Mouse (Mus musculus): ENCODE results near the gene Rerg. TPM values are rescaled to one million over a fixed set of nuclear protein-coding genes. Genes with fewer than 3 reads are reported as not detected.

The Rerg gene
- polyA plus RNA-seq, 1 experiment from 2014 or later: 2.4 TPM

DNA sequence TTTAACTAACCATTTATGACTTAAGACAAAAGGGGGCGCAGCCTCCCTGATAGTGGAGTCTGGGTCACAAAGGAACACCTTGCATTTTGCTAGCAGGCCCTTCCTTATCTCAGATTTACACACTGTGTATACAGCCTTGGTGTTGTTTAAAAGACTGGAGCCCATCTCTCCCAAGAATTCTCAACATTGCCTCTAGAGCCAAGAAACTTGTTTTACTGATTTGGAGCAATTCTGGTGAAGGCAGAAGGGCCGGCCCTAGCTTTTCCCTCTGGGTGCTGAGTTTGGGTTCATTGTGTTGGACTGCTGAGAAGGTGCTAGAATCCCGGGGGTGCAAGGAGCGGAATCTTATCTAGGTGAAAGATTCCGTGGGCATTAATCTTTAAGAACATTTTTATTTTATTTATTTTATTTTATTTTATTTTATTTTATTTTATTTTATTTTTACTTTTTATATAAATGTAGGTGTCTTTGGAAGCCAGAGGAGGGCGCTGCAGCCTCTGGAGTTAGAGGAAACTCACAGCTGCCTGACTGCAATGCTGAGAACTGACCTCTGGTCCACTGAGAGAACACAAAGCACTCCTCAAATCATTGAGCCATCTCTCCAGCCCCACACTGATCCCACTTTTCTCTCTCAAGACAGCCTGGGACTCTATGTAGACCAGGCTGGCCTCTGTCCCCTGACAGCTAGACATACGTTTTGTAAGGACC lies 26.3 kb downstream of the Rerg start:
- no peaks in the 10 kb centered on the region for H3K36me3 ChIP-seq
- no peak overlapping the region for H3K27ac ChIP-seq
- 87% methylated on average over 7 of the region's 7 CpGs for WGBS
- no peaks in the 10 kb centered on the region for H3K4me1 ChIP-seq
- H3K4me2 ChIP-seq (replicated peaks): no peak overlapping the region
- H3K27me3 ChIP-seq (replicated peaks): no peaks in the 10 kb centered on the region
- H3K9me3 ChIP-seq: peaks cover 4% of the 10 kb centered on the region; the same call in 1 of the 2 replicates
- no peak for ATAC-seq (ENCODE audit: low FRiP score, low read depth)
- H3K9ac ChIP-seq: no peak overlapping the region
- no peak overlapping the region for H3K4me3 ChIP-seq

DNA sequence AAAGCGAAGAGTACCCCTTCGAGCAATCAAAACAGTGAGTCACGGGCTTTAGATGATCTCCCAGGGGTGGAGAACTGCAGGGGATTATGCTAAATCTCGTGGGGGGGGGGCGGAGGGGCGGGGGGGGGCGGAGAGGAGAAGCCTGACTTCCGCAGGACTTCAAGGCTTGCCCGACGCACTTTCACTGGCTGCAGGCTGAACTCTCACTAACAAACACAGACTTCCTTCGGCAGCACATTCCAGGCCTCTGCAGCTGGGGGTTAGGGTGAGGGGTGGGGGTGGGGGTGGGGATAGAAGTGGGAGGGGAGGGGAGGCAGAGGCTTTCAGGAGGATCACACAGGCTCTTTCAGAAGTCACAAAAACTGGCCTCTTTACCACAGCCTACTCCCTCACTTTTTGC lies 27.5 kb downstream of the Rerg start:
- ATAC-seq (ENCODE audit: low FRiP score, low read depth): peak; percentile 71
- Histone ChIP-seq H3K9me3 (peaks cover 4% of the 10 kb centered on the region; the same call in 1 of the 2 replicates), H3K4me1 (no peaks in the 10 kb centered on the region), H3K27ac (no peak overlapping the region), H3K9ac (no peak overlapping the region), H3K27me3 (replicated peaks) (no peaks in the 10 kb centered on the region), H3K4me2 (replicated peaks) (peak overlapping the region; percentile 50), H3K4me3 (no peak overlapping the region), H3K36me3 (no peaks in the 10 kb centered on the region)
- 0% methylated on average over 9 of the region's 11 CpGs for WGBS

DNA sequence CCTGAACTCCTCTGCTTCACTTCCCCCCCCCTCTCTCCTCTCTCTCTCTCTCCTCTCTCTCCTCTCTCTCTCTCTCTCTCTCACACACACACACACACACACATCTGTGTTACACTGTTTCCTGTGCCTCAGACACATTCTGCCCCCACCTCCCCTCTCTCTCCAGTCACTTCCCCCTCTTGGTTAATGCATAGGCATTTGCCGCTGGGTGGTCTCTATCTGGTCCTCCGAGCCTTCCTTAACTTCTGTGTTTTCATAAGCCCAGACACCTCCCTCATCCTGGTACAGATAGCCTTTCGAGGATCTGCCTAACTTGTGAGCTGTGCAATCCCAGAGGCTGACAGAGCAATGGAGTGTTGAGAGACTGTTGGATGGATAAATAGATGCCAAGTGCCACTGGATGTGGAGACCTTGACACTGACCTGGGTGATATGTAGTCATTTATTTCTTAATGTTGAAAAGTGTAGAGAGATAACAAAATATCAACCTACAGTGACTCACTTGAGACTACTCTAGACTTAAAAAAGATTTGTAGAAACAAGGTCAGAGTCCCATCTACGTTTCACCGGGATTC lies 29.0 kb downstream of the Rerg start:
- no peaks in the 10 kb centered on the region for H3K9me3 ChIP-seq
- no peaks in the 10 kb centered on the region for H3K4me1 ChIP-seq
- no peaks in the 10 kb centered on the region for H3K36me3 ChIP-seq
- no peak overlapping the region for H3K4me2 ChIP-seq (replicated peaks)
- H3K27me3 ChIP-seq (replicated peaks): no peaks in the 10 kb centered on the region
- WGBS: 69% methylated on average over 5 of the region's 5 CpGs
- ATAC-seq (ENCODE audit: low FRiP score, low read depth): no peak
- H3K4me3 ChIP-seq: no peak overlapping the region
- no peak overlapping the region for H3K27ac ChIP-seq
- H3K9ac ChIP-seq: no peak overlapping the region

DNA sequence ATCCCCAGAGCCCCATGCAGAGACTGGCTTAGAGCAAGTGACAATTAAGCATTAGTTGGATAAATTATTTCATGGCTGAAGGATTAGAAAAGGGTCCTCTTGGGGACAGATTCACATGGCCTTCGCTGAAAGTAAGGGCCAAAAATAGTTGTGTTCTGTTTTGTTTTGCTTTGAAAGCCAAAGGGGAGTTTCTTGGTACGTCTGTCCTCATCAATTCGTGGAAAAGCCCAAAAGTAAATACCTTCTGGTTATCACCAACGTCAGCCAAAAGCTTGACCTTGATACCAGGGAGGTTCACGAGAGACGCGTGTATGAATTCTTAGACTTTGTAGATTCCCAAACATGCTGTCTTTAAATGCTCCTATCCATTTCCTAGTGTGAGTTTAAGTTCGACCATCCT lies 31.5 kb downstream of the Rerg start:
- Histone ChIP-seq H3K27me3 (replicated peaks) (no peaks in the 10 kb centered on the region), H3K4me3 (no peak overlapping the region), H3K4me2 (replicated peaks) (no peak overlapping the region), H3K4me1 (peaks cover 14% of the 10 kb centered on the region), H3K9ac (no peak overlapping the region), H3K9me3 (no peaks in the 10 kb centered on the region), H3K27ac (no peak overlapping the region), H3K36me3 (no peaks in the 10 kb centered on the region)
- ATAC-seq (ENCODE audit: low FRiP score, low read depth): no peak
- 80% methylated on average over 8 of the region's 8 CpGs for WGBS

DNA sequence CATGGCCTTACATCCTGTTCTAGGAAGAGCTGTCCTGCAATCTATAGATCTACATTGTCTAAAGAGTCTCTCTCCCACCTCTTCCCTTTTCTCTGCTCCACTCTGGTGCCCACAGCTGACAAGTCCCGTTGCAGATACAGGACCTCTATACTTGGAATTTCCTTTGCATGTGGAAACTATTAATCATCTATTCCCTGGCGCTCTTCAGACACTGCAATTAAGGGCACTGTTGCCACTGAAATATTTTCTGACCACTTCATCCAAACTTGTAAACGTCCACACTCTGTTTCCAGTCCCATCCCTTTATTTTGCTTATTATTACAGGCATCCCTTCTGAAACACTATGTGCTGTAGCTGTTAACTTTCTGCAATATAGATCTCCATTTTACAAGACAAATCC lies 31.9 kb downstream of the Rerg start:
- H3K36me3 ChIP-seq: no peaks in the 10 kb centered on the region
- peaks cover 14% of the 10 kb centered on the region for H3K4me1 ChIP-seq
- no peak overlapping the region for H3K27ac ChIP-seq
- no peak for ATAC-seq (ENCODE audit: low FRiP score, low read depth)
- no peaks in the 10 kb centered on the region for H3K9me3 ChIP-seq
- no peak overlapping the region for H3K4me2 ChIP-seq (replicated peaks)
- 55% methylated on average over 3 of the region's 3 CpGs for WGBS
- H3K4me3 ChIP-seq: no peak overlapping the region
- no peaks in the 10 kb centered on the region for H3K27me3 ChIP-seq (replicated peaks)
- no peak overlapping the region for H3K9ac ChIP-seq

DNA sequence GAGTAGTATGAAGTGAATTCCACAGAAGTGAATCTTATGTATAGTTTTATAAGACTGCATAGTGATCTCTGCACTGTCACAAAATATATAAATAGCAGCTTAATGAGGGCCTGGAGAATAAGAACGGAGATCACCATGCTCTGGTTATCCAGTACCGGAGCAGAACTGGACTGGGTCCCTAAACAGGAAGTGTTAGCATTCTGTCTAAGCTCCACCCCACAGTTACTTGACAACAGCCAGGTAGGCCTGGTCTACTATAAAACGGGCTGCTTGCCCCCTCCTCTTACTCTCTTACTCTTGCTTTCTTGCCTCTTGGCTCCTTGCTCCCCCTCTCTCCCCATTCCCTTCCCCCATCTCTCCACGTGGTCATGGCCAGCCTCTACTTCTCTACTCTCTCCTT lies 33.9 kb downstream of the Rerg start:
- no peak overlapping the region for H3K9ac ChIP-seq
- H3K36me3 ChIP-seq: no peaks in the 10 kb centered on the region
- H3K9me3 ChIP-seq: no peaks in the 10 kb centered on the region
- no peak overlapping the region for H3K4me2 ChIP-seq (replicated peaks)
- no peaks in the 10 kb centered on the region for H3K27me3 ChIP-seq (replicated peaks)
- ATAC-seq (ENCODE audit: low FRiP score, low read depth): no peak
- H3K4me1 ChIP-seq: peaks cover 14% of the 10 kb centered on the region
- no peak overlapping the region for H3K27ac ChIP-seq
- WGBS: 81% methylated on average over 4 of the region's 4 CpGs
- H3K4me3 ChIP-seq: no peak overlapping the region

DNA sequence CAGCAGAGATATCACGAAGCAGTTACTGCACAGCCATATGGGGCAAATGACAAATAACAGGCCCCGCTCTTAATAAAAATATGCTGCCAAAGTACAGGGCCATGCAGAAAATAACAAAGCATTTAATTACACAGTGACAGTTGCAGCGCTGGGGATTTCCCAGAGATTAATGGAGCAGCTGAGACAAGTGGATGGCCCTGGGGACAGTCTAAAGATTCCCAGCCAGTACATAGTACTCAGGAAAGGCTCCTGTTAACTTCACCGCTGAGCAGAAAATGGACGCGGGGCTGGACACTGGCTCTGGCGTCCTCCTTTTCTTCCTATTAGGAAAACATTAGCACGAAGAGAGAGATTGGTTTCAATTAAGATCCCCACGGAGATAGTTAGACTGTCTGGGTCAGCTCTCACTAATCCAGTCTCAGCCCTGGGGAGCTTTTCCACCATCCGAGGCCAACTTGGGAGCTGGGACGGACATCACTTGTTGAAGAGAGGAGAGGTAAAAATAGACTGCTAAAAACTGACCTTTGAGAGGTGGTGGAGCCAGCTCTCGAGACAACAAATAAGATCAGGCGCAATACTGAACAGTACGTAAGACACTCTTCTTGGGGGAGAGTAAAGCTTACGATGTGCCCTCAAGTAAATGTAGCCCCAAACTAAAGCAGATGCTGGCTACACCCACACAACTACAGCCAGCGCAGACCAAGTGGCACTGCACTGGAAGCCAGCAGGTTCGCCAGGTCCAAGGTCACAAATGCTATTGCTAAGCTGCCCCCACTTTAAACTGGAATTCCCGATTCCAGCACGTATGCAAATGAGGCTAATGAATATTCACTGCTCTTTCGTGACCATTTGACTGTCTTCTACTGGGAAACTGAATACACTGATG lies 34.5 kb downstream of the Rerg start:
- Histone ChIP-seq H3K9me3 (no peaks in the 10 kb centered on the region), H3K4me1 (peaks cover 14% of the 10 kb centered on the region), H3K27ac (no peak overlapping the region), H3K4me3 (no peak overlapping the region), H3K9ac (no peak overlapping the region), H3K36me3 (no peaks in the 10 kb centered on the region), H3K4me2 (replicated peaks) (0 out of 2 replicates have a peak overlapping the region, but pooled peaks have one; percentile 8), H3K27me3 (replicated peaks) (no peaks in the 10 kb centered on the region)
- peak; percentile 75 for ATAC-seq (ENCODE audit: low FRiP score, low read depth)
- WGBS: 48% methylated on average over 20 of the region's 20 CpGs

DNA sequence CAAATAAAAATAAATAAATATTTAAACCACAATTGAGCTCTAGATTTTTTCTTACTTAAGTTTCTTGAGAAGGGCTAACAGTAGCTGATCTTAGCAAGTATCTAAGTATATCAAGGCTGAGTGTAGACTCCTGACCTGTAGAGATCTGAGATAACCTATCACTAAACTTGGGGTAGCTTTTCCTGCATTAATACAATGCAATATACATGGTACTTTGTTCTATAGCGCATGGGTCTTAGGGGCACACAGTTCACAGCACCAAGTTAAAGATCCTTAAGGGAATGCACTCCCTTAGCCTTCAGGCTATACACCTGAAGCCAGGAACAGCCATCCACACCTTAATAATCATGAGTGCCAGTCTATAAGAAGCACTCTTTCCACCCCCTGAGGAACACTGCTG lies 38.5 kb downstream of the Rerg start:
- no peak overlapping the region for H3K9ac ChIP-seq
- no peak overlapping the region for H3K27ac ChIP-seq
- ATAC-seq (ENCODE audit: low FRiP score, low read depth): no peak
- H3K4me2 ChIP-seq (replicated peaks): no peak overlapping the region
- peaks cover 14% of the 10 kb centered on the region for H3K4me1 ChIP-seq
- no peak overlapping the region for H3K4me3 ChIP-seq
- H3K9me3 ChIP-seq: no peaks in the 10 kb centered on the region
- H3K27me3 ChIP-seq (replicated peaks): no peaks in the 10 kb centered on the region
- WGBS: 90% methylated on average over 1 of the region's 1 CpGs
- no peaks in the 10 kb centered on the region for H3K36me3 ChIP-seq

DNA sequence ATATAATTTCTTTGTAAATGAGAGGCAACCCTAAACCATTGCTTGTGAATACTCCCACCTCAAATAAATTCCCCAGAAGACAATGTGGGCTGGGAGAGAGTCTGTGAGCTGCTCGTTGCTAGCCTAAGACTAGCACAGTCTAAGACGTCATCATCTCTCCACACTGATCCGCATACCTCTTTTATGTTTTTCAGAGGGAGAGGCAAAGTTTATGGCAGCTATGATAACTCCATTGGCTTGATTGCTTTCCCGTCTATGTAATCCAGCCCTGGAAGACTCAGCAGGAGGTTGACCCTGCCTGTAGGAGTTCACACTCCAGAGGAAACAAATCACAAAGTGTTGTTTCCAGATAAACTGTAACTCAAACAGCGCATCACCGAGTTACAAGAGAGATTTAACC lies 38.9 kb downstream of the Rerg start:
- ATAC-seq (ENCODE audit: low FRiP score, low read depth): no peak
- Histone ChIP-seq H3K4me3 (no peak overlapping the region), H3K4me1 (peaks cover 16% of the 10 kb centered on the region), H3K36me3 (no peaks in the 10 kb centered on the region), H3K27me3 (replicated peaks) (no peaks in the 10 kb centered on the region), H3K27ac (no peak overlapping the region), H3K9ac (no peak overlapping the region), H3K9me3 (no peaks in the 10 kb centered on the region), H3K4me2 (replicated peaks) (no peak overlapping the region)
- WGBS: 32% methylated on average over 6 of the region's 6 CpGs

DNA sequence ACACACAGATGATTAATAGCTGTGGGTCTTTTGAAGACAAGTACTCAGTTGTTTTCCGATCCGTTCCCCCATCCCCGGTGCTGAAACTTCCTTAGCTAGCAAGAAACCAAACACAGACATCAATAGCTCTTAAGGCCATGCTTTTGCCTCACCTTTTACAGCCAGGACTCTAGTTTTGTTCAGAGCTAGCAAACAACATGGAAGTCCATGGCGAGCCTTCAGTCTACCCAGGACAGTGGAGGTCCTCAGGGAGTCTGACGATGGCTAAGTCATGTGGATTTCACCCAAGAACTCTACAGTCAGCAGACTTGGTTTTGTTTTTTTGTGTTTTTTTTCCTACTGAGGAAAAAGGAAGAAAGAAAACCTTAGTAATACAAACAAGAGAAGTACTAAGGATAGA lies 43.4 kb downstream of the Rerg start:
- Histone ChIP-seq H3K4me3 (no peak overlapping the region), H3K4me1 (peaks cover 7% of the 10 kb centered on the region; the same call in 1 of the 2 replicates), H3K4me2 (replicated peaks) (no peak overlapping the region), H3K27ac (no peak overlapping the region), H3K27me3 (replicated peaks) (no peaks in the 10 kb centered on the region), H3K9ac (no peak overlapping the region), H3K36me3 (no peaks in the 10 kb centered on the region), H3K9me3 (no peaks in the 10 kb centered on the region)
- WGBS: 61% methylated on average over 5 of the region's 5 CpGs
- ATAC-seq (ENCODE audit: low FRiP score, low read depth): no peak

DNA sequence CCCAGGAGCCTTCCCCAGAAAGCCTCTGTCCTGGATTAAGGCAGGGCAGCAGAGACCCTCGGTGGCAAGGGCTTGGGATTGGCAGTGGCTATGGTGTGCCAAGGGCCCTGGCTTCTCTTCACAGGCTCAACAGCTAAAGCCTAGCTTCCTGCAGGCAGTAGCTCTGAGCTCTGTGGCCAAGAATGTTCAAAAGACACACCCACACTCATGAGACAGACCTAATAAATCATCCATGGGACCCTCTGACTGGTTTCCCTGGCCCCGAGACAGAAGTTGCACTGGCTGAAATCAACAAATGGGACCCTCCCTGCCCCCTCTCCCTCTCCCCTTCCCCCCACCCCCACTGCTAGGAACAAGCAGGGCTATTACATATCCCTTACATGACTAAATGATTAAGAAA lies 44.1 kb downstream of the Rerg start:
- Histone ChIP-seq H3K4me1 (peaks cover 7% of the 10 kb centered on the region; the same call in 1 of the 2 replicates), H3K4me2 (replicated peaks) (no peak overlapping the region), H3K9ac (no peak overlapping the region), H3K27me3 (replicated peaks) (no peaks in the 10 kb centered on the region), H3K4me3 (no peak overlapping the region), H3K9me3 (no peaks in the 10 kb centered on the region), H3K36me3 (no peaks in the 10 kb centered on the region), H3K27ac (no peak overlapping the region)
- no peak for ATAC-seq (ENCODE audit: low FRiP score, low read depth)
- 32% methylated on average over 2 of the region's 2 CpGs for WGBS

DNA sequence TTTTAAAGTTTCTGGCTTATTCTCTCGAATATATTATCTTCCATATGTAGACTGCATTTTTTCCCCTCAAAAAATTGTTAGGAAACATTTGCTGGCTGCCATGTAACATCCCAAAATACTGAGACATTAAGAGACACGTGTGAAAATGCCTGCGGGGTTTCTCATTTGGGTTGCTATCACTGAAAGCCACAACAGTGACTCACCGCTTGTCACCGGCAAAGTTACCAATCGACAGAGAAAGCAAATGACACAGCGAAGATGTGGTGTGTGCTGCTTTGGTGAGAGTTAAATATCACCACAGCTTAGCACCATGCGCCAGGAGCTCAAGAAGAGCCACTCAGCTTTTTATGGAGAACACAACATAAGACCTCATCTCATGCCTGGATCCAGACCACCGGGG lies 44.9 kb downstream of the Rerg start:
- Histone ChIP-seq H3K27me3 (replicated peaks) (no peaks in the 10 kb centered on the region), H3K9ac (no peak overlapping the region), H3K36me3 (no peaks in the 10 kb centered on the region), H3K27ac (no peak overlapping the region), H3K9me3 (no peaks in the 10 kb centered on the region), H3K4me3 (no peak overlapping the region), H3K4me2 (replicated peaks) (no peak overlapping the region), H3K4me1 (peaks cover 7% of the 10 kb centered on the region; the same call in 1 of the 2 replicates)
- 90% methylated on average over 9 of the region's 9 CpGs for WGBS
- ATAC-seq (ENCODE audit: low FRiP score, low read depth): no peak
